Mouse (Mus musculus): ENCODE data around the gene Slc26a9.

- TF ChIP-seq CTCF (IDR thresholded peaks at IDR 0.05) (no peak), POLR2A (IDR thresholded peaks at IDR 0.05; ENCODE audit: insufficient read depth, low read depth, low read length) (no peak)
These were observed 15.0 kb downstream of the Slc26a9 start for GRCm38 (mm10) chr1:131758796-131759195.
